Mouse (Mus musculus) forebrain, embryonic 16.5 days (tissue): Measurements from ENCODE around the gene Smpd2. TPM values are rescaled to one million over a fixed set of nuclear protein-coding genes. Genes with fewer than 3 reads are reported as not detected.

Source experiments
- ATAC-seq: fragments of 200-750 bp; cut with Nextera tagmentation; 2 replicates; pipeline ENCODE4 v1.8.0; 2017; ENCODE audit warnings: mild to moderate bottlenecking, moderate library complexity
- H3K27ac ChIP-seq: fragments of 300-500 bp; sonication (generic); 2 replicates; pipeline ENCODE4 v1.5.1; 2014; ENCODE audit warnings: low read length, control low read depth
- H3K27me3 ChIP-seq: fragments of 300-500 bp; sonication (generic); replicated peaks from 2 replicates; pipeline ENCODE4 v1.6.1; 2014; ENCODE audit warnings: low read length; ENCODE audit not compliant: control insufficient read depth, insufficient read depth
- H3K36me3 ChIP-seq: fragments of 300-500 bp; sonication (generic); 2 replicates; pipeline ENCODE4 v1.6.1; 2014; ENCODE audit not compliant: control insufficient read depth, insufficient read depth
- H3K4me1 ChIP-seq: fragments of 300-500 bp; sonication (generic); replicated peaks from 2 replicates; pipeline ENCODE4 v1.6.1; 2014; ENCODE audit warnings: low read length; ENCODE audit not compliant: control insufficient read depth, insufficient read depth
- H3K4me2 ChIP-seq: fragments of 300-500 bp; sonication (generic); 2 replicates; pipeline ENCODE4 v1.6.1; 2014; ENCODE audit warnings: mild to moderate bottlenecking, low read length, control low read depth
- H3K4me3 ChIP-seq: fragments of 300-500 bp; sonication (generic); replicated peaks from 2 replicates; pipeline ENCODE4 v1.5.1; 2014; ENCODE audit warnings: mild to moderate bottlenecking, low read length, control low read depth
- H3K9ac ChIP-seq: fragments of 300-500 bp; sonication (generic); replicated peaks from 2 replicates; pipeline ENCODE4 v1.6.1; 2014; ENCODE audit warnings: low read depth, low read length, control low read depth
- H3K9me3 ChIP-seq: fragments of 300-500 bp; sonication (generic); 2 replicates; pipeline ENCODE4 v1.6.1; 2016; ENCODE audit warnings: low read length; ENCODE audit not compliant: control insufficient read depth
- WGBS: fragments of 180-500 bp; shearing (Covaris S2); extraction: QIAGEN DNeasy Blood & Tissue Kit; methylation state at CpG from one replicate; pipeline ENCODE4 v1.1.7; 2014; 5-methylcytosine and 5-hydroxymethylcytosine counted together
- polyA plus RNA-seq: library from polyadenylated mRNA; unstranded; fragments of >200 nt; fragmentation: Nextera tagmentation; extraction: Ambion mirVana; gene quantifications from 2 replicates; pipeline ENCODE4 v1.2.1, GENCODE M21; 2015

Smpd2 gene
- polyA plus RNA-seq = 38.0 and 43.0 TPM in 2 replicates

GRCm38 (mm10) chr10:41489708-41490517, at the start of gene Smpd2, which contains the start of gene Ppil6:
Gene Smpd2, minus strand, starts transcription at chr10:41490369.
Gene Ppil6, plus strand, starts transcription at chr10:41490439.
- Histone ChIP-seq H3K9me3 (no peaks in the 10 kb centered on the region), H3K4me1 (peaks cover 18% of the 10 kb centered on the region), H3K27me3 (no peaks in the 10 kb centered on the region), H3K27ac (no peak within 1 kb of the TSS; the same call in 1 of the 2 replicates), H3K9ac (peak within 1 kb of the TSS; percentile 64), H3K36me3 (peaks cover 15% of the 10 kb centered on the region), H3K4me2 (peak within 1 kb of the TSS; percentile 100), H3K4me3 (peak within 1 kb of the TSS; percentile 80)
- ATAC-seq = peak; percentile 96
- WGBS = under 1% methylated on average over 50 of the region's 50 CpGs

- ATAC-seq = no peak
- Histone ChIP-seq H3K4me2 (no peak overlapping the region), H3K27ac (no peak overlapping the region), H3K27me3 (no peaks in the 10 kb centered on the region), H3K4me1 (no peaks in the 10 kb centered on the region), H3K9ac (no peak overlapping the region), H3K4me3 (no peak overlapping the region), H3K9me3 (no peaks in the 10 kb centered on the region), H3K36me3 (0 out of 2 replicates have a peak, but pooled peaks cover 10% of the 10 kb centered on the region)
- 96% methylated on average over 4 of the region's 4 CpGs for WGBS
Measured at GRCm38 (mm10) chr10:41538986-41539385, 48.8 kb upstream of the Smpd2 start.

GRCm38 (mm10) chr10:41537983-41538330, 47.8 kb upstream of the Smpd2 start:
- no peaks in the 10 kb centered on the region for H3K27me3 ChIP-seq
- no peak overlapping the region for H3K9ac ChIP-seq
- no peaks in the 10 kb centered on the region for H3K4me1 ChIP-seq
- no peak overlapping the region for H3K27ac ChIP-seq
- no peak for ATAC-seq
- H3K36me3 ChIP-seq = peaks cover 10% of the 10 kb centered on the region; the same call in 1 of the 2 replicates
- H3K4me3 ChIP-seq = no peak overlapping the region
- H3K9me3 ChIP-seq = no peaks in the 10 kb centered on the region
- no peak overlapping the region for H3K4me2 ChIP-seq
- WGBS = 97% methylated on average over 3 of the region's 3 CpGs

- no peak overlapping the region for H3K4me3 ChIP-seq
- no peak overlapping the region for H3K9ac ChIP-seq
- ATAC-seq = no peak
- peaks cover 15% of the 10 kb centered on the region; the same call in 1 of the 2 replicates for H3K36me3 ChIP-seq
- no peak overlapping the region for H3K4me2 ChIP-seq
- H3K27ac ChIP-seq = no peak overlapping the region
- H3K4me1 ChIP-seq = no peaks in the 10 kb centered on the region
- H3K9me3 ChIP-seq = no peaks in the 10 kb centered on the region
- WGBS = 35% methylated on average over 4 of the region's 4 CpGs
- H3K27me3 ChIP-seq = no peaks in the 10 kb centered on the region
Measured at GRCm38 (mm10) chr10:41537226-41537982, 47.2 kb upstream of the Smpd2 start.

GRCm38 (mm10) chr10:41536714-41537113, 46.5 kb upstream of the Smpd2 start:
- 92% methylated on average over 1 of the region's 1 CpGs for WGBS
- H3K4me1 ChIP-seq = no peaks in the 10 kb centered on the region
- peaks cover 15% of the 10 kb centered on the region; the same call in 1 of the 2 replicates for H3K36me3 ChIP-seq
- no peaks in the 10 kb centered on the region for H3K27me3 ChIP-seq
- ATAC-seq = no peak
- no peaks in the 10 kb centered on the region for H3K9me3 ChIP-seq
- H3K9ac ChIP-seq = no peak overlapping the region
- H3K4me2 ChIP-seq = no peak overlapping the region
- H3K4me3 ChIP-seq = no peak overlapping the region
- H3K27ac ChIP-seq = no peak overlapping the region

GRCm38 (mm10) chr10:41535991-41536390, 45.8 kb upstream of the Smpd2 start:
- 90% methylated on average over 2 of the region's 2 CpGs for WGBS
- ATAC-seq = no peak

GRCm38 (mm10) chr10:41529972-41530371, 39.8 kb upstream of the Smpd2 start:
- 89% methylated on average over 5 of the region's 5 CpGs for WGBS
- H3K4me2 ChIP-seq = no peak overlapping the region
- no peak overlapping the region for H3K4me3 ChIP-seq
- H3K27ac ChIP-seq = no peak overlapping the region
- H3K27me3 ChIP-seq = no peaks in the 10 kb centered on the region
- no peak overlapping the region for H3K9ac ChIP-seq
- H3K9me3 ChIP-seq = no peaks in the 10 kb centered on the region
- no peak for ATAC-seq
- no peaks in the 10 kb centered on the region for H3K4me1 ChIP-seq
- H3K36me3 ChIP-seq = peaks cover 19% of the 10 kb centered on the region

More at GRCm38 (mm10) chr10:41535991-41536390, 45.8 kb upstream of the Smpd2 start:
- Histone ChIP-seq H3K36me3 (peaks cover 18% of the 10 kb centered on the region), H3K4me1 (no peaks in the 10 kb centered on the region), H3K4me3 (no peak overlapping the region), H3K9ac (no peak overlapping the region), H3K4me2 (no peak overlapping the region), H3K9me3 (no peaks in the 10 kb centered on the region), H3K27ac (no peak overlapping the region), H3K27me3 (no peaks in the 10 kb centered on the region)

GRCm38 (mm10) chr10:41525696-41526095, 35.5 kb upstream of the Smpd2 start:
- Histone ChIP-seq H3K4me1 (peaks cover 16% of the 10 kb centered on the region), H3K27ac (no peak overlapping the region), H3K27me3 (no peaks in the 10 kb centered on the region), H3K4me2 (no peak overlapping the region), H3K4me3 (no peak overlapping the region), H3K36me3 (peaks cover 10% of the 10 kb centered on the region), H3K9ac (no peak overlapping the region), H3K9me3 (no peaks in the 10 kb centered on the region)
- ATAC-seq = no peak
- 54% methylated on average over 1 of the region's 1 CpGs for WGBS

GRCm38 (mm10) chr10:41523386-41523785, 33.2 kb upstream of the Smpd2 start:
- peaks cover 18% of the 10 kb centered on the region for H3K4me1 ChIP-seq
- no peak overlapping the region for H3K4me2 ChIP-seq
- H3K27ac ChIP-seq = no peak overlapping the region
- WGBS = 89% methylated on average over 3 of the region's 3 CpGs
- H3K27me3 ChIP-seq = no peaks in the 10 kb centered on the region
- peaks cover 1% of the 10 kb centered on the region; the same call in 1 of the 2 replicates for H3K36me3 ChIP-seq
- no peak overlapping the region for H3K9ac ChIP-seq
- H3K4me3 ChIP-seq = no peak overlapping the region
- ATAC-seq = no peak
- H3K9me3 ChIP-seq = no peaks in the 10 kb centered on the region
